Mouse (Mus musculus) mature B cell (primary cell): ENCODE results near the gene Trub2.

Experiments
- in situ Hi-C: fragments of 300-500 bp; cut with MboI; formaldehyde crosslinking; loops from 2 replicates; pipeline ENCODE4 v1.14.3; 2019

Gene Trub2

GRCm38 (mm10) chr2:29773323-29773722 lies 15.0 kb downstream of the Trub2 start:
- in situ Hi-C loops, result no loop called here

- in situ Hi-C loops, result no loop called here
Measured at GRCm38 (mm10) chr2:29771611-29772461, 16.5 kb downstream of the Trub2 start.

- in situ Hi-C loops, result no loop called here
Measured at GRCm38 (mm10) chr2:29770162-29770561, 18.1 kb downstream of the Trub2 start.

- in situ Hi-C loops, result no loop called here
Measured at GRCm38 (mm10) chr2:29768901-29769300, 19.4 kb downstream of the Trub2 start.

GRCm38 (mm10) chr2:29767976-29768709 lies 20.2 kb downstream of the Trub2 start:
- in situ Hi-C loops, result no loop called here

GRCm38 (mm10) chr2:29764831-29765230 lies 23.5 kb downstream of the Trub2 start:
- in situ Hi-C loops, result no loop called here

- in situ Hi-C loops, result no loop called here
Measured at GRCm38 (mm10) chr2:29755693-29756092, 32.6 kb downstream of the Trub2 start.

- in situ Hi-C loops, result no loop called here
Measured at GRCm38 (mm10) chr2:29752397-29752796, 35.9 kb downstream of the Trub2 start.

- in situ Hi-C loops, result no loop called here
Measured at GRCm38 (mm10) chr2:29751497-29751896, 36.8 kb downstream of the Trub2 start, which contains the start of gene Gm13420. Gene Gm13420 (minus strand): TSS chr2:29751685.

- in situ Hi-C loops, result no loop called here
Measured at GRCm38 (mm10) chr2:29748499-29748898, 39.8 kb downstream of the Trub2 start.

GRCm38 (mm10) chr2:29747852-29748251 lies 40.5 kb downstream of the Trub2 start:
- in situ Hi-C loops, result no loop called here

- in situ Hi-C loops, result no loop called here
Measured at GRCm38 (mm10) chr2:29747188-29747782, 41.0 kb downstream of the Trub2 start.

GRCm38 (mm10) chr2:29744256-29744655 lies 44.0 kb downstream of the Trub2 start:
- in situ Hi-C loops, result no loop called here

- in situ Hi-C loops, result no loop called here
Measured at GRCm38 (mm10) chr2:29741207-29741606, 47.1 kb downstream of the Trub2 start.

- in situ Hi-C loops, result no loop called here
Measured at GRCm38 (mm10) chr2:29739368-29739767, 48.9 kb downstream of the Trub2 start.

GRCm38 (mm10) chr2:29738799-29739198 lies 49.5 kb downstream of the Trub2 start:
- in situ Hi-C loops, result no loop called here

GRCm38 (mm10) chr2:29737209-29737925 lies 50.9 kb downstream of the Trub2 start:
- in situ Hi-C loops, result no loop called here

GRCm38 (mm10) chr2:29735708-29736107 lies 52.6 kb downstream of the Trub2 start:
- in situ Hi-C loops, result no loop called here

- in situ Hi-C loops, result no loop called here
Measured at GRCm38 (mm10) chr2:29733348-29733747, 55.0 kb downstream of the Trub2 start.

GRCm38 (mm10) chr2:29732559-29732958 lies 55.7 kb downstream of the Trub2 start:
- in situ Hi-C loops, result no loop called here

GRCm38 (mm10) chr2:29731545-29731944 lies 56.8 kb downstream of the Trub2 start:
- in situ Hi-C loops, result no loop called here

- in situ Hi-C loops, result no loop called here
Measured at GRCm38 (mm10) chr2:29729500-29729899, 58.8 kb downstream of the Trub2 start.
